Mouse (Mus musculus) myocyte (in vitro differentiated cells): ENCODE results near the gene Rims1. TPM values are rescaled to one million over a fixed set of nuclear protein-coding genes. Genes with fewer than 3 reads are reported as not detected.

Experiments
- H3K27me3 ChIP-seq: one replicate; pipeline ENCODE4 v1.6.1; 2011; ENCODE audit not compliant: control insufficient read depth, insufficient read depth, insufficient read length
- H3K36me3 ChIP-seq: one replicate; pipeline ENCODE4 v1.6.1; 2011; ENCODE audit not compliant: control insufficient read depth, insufficient read depth
- H3K4me2 ChIP-seq: one replicate; pipeline ENCODE4 v1.6.1; 2011; ENCODE audit warnings: low read depth, control low read depth
- H3K4me3 ChIP-seq: one replicate; pipeline ENCODE4 v1.5.1; 2011; ENCODE audit warnings: mild to moderate bottlenecking, control low read depth, moderate library complexity
- H3K79me2 ChIP-seq: one replicate; pipeline ENCODE4 v1.6.1; 2011; ENCODE audit not compliant: control insufficient read depth, insufficient read depth
- H3ac ChIP-seq: one replicate; pipeline ENCODE4 v1.6.1; 2011; ENCODE audit not compliant: control insufficient read depth, insufficient read length
- CEBPB ChIP-seq: IDR thresholded peaks from 2 replicates; pipeline ENCODE4 v1.6.1; 2011; ENCODE audit warnings: mild to moderate bottlenecking, moderate library complexity; ENCODE audit not compliant: poor library complexity, insufficient read depth, severe bottlenecking
- E2F4 ChIP-seq: IDR thresholded peaks from one replicate; pipeline ENCODE4 v1.6.1; 2011; ENCODE audit warnings: mild to moderate bottlenecking, control low read depth, moderate library complexity; ENCODE audit not compliant: insufficient read depth
- MAX ChIP-seq: IDR thresholded peaks from one replicate; pipeline ENCODE4 v1.6.1; 2011; ENCODE audit warnings: low read depth, mild to moderate bottlenecking, control low read depth
- MYOD1 ChIP-seq, 3 experiments: IDR thresholded peaks; one replicate each; pipeline ENCODE4 v1.6.1; 2011; ENCODE audit warnings: control low read depth in 2 of 3, low read depth in 2 of 3, mild to moderate bottlenecking in 2 of 3, moderate library complexity in 1 of 3; ENCODE audit not compliant: insufficient read length in 2 of 3, control insufficient read depth in 1 of 3
- MYOG ChIP-seq, 3 experiments: IDR thresholded peaks; one replicate each; pipeline ENCODE4 v1.6.1; 2011; ENCODE audit warnings: control low read depth in 2 of 3, low read depth in 2 of 3, mild to moderate bottlenecking in 2 of 3; ENCODE audit not compliant: insufficient read length in 2 of 3, control insufficient read depth in 1 of 3, insufficient read depth in 1 of 3
- POLR2A ChIP-seq: IDR thresholded peaks from one replicate; pipeline ENCODE4 v1.6.1; 2011; ENCODE audit warnings: low read depth, mild to moderate bottlenecking, control low read depth, moderate library complexity; ENCODE audit not compliant: insufficient read length
- POLR2AphosphoS2 ChIP-seq: IDR thresholded peaks from one replicate; pipeline ENCODE4 v1.6.1; 2011; ENCODE audit warnings: low read depth, control low read depth; ENCODE audit not compliant: insufficient read length
- REST ChIP-seq: IDR thresholded peaks from one replicate; pipeline ENCODE4 v1.6.1; 2011; ENCODE audit warnings: mild to moderate bottlenecking, control low read depth, moderate library complexity; ENCODE audit not compliant: insufficient read depth, insufficient read length
- SRF ChIP-seq: IDR thresholded peaks from one replicate; pipeline ENCODE4 v1.6.1; 2011; ENCODE audit warnings: low read depth; ENCODE audit not compliant: control insufficient read depth, insufficient read length
- TCF12 ChIP-seq: IDR thresholded peaks from one replicate; pipeline ENCODE4 v1.6.1; 2011; ENCODE audit warnings: mild to moderate bottlenecking, control low read depth; ENCODE audit not compliant: poor library complexity, insufficient read depth, severe bottlenecking
- TCF3 ChIP-seq: IDR thresholded peaks from one replicate; pipeline ENCODE4 v1.6.1; 2011; ENCODE audit warnings: low read depth, control low read depth; ENCODE audit not compliant: insufficient read length
- USF1 ChIP-seq: IDR thresholded peaks from one replicate; pipeline ENCODE4 v1.6.1; 2011; ENCODE audit warnings: low read depth, mild to moderate bottlenecking, control low read depth, moderate library complexity
- polyA plus RNA-seq: library from polyadenylated mRNA; unstranded; fragments of >200 nt; fragmentation: generic; extraction: Trizol; gene quantifications from one replicate; pipeline ENCODE4 v1.2.1, GENCODE M21; 2012; ENCODE audit warnings: missing spikeins

Rims1 gene
- polyA plus RNA-seq, 1 experiment, result not detected

DNA sequence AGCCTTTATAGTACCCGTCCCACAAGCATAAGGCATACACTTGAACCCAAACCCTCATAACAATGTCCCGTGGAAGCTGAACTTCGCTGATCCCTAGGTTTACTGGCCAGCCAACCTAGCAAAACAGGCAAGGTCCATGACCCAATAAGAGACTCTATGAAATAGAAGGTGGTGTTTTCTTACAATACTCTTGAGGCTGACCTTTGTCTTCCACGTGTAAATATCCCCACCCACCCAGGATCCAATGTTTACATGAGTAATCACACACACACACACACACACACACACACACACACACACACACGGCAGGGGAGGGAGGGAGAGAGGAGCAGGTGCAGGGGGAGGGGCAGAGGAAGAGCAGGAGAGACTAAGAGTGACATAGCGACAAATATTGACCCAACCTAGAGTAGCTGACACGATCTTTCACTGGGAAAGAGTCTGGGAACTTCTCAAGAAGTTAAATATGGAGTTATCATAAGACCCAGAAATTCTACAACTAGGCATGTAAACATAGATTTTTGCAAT is 217.9 kb downstream of the Rims1 start:
- Histone ChIP-seq H3K79me2 (no peaks in the 10 kb centered on the region), H3K36me3 (no peaks in the 10 kb centered on the region), H3ac (no peak overlapping the region), H3K27me3 (no peaks in the 10 kb centered on the region), H3K4me2 (no peak overlapping the region), H3K4me3 (no peak overlapping the region)
- TF ChIP-seq E2F4 (no peak), REST (no peak), TCF3 (no peak), USF1 (no peak), MAX (no peak), POLR2A (no peak), SRF (no peak), POLR2AphosphoS2 (no peak), TCF12 (no peak), MYOD1 (IDR thresholded peaks at IDR 0.05; ENCODE audit: control insufficient read depth in 1 of 3, insufficient read length in 2 of 3, low read depth in 2 of 3) (no peak), MYOG (IDR thresholded peaks at IDR 0.05; ENCODE audit: control insufficient read depth in 1 of 3, insufficient read depth in 1 of 3, insufficient read length in 2 of 3, low read depth in 2 of 3) (no peak), CEBPB (no peak)

DNA sequence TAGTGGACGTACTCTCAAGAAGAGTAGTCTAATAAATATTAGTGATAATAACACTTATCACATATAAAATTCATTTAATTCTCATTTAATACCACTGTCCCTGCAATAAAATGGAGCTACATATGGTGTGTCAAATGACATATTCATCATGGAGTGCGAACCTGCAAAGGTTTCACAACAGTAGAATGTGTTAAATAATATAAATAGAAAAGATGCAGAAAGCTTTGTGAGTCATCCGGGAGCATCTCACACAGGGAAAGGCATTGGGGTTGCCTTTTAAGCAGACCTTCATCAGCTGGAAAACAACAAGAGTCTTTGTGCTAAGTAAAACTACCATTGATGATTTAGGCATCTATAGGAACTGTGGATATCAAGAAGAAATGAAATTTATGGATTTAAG is 220.2 kb downstream of the Rims1 start:
- H3K4me2 ChIP-seq, result no peak overlapping the region
- H3K36me3 ChIP-seq, result no peaks in the 10 kb centered on the region
- no peak for TF ChIP-seq MYOD1 (IDR thresholded peaks at IDR 0.05; ENCODE audit: control insufficient read depth in 1 of 3, insufficient read length in 2 of 3, low read depth in 2 of 3)
- TF ChIP-seq POLR2A, result no peak
- no peak for TF ChIP-seq TCF12
- no peak for TF ChIP-seq TCF3
- TF ChIP-seq CEBPB, result no peak
- no peak for TF ChIP-seq REST
- no peak for TF ChIP-seq E2F4
- no peak for TF ChIP-seq USF1
- no peak for TF ChIP-seq MAX
- TF ChIP-seq SRF, result no peak
- TF ChIP-seq POLR2AphosphoS2, result no peak
- no peak for TF ChIP-seq MYOG (IDR thresholded peaks at IDR 0.05; ENCODE audit: control insufficient read depth in 1 of 3, insufficient read depth in 1 of 3, insufficient read length in 2 of 3, low read depth in 2 of 3)
- no peak overlapping the region for H3K4me3 ChIP-seq
- H3K27me3 ChIP-seq, result no peaks in the 10 kb centered on the region
- H3ac ChIP-seq, result no peak overlapping the region
- no peaks in the 10 kb centered on the region for H3K79me2 ChIP-seq

DNA sequence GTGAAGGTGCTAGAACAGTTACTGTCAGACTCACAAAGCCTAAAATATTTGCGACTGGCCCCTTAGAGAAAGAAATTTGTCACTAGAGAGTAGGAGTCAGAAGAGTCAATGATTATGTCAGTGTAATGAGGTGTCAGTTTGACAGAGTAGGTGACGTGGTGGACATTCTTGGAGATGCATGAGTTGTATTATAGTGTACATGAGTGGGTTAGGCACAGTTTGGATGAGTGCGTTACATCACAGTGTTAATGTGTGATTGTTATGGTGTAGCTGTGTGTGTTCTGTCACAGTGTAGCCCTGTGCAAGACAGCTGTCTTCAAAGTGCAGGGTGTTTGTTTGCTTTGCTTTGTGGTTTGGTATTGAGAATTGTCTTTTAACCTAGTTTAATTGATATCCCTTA is 226.3 kb downstream of the Rims1 start:
- TF ChIP-seq POLR2A (no peak), MYOG (IDR thresholded peaks at IDR 0.05; ENCODE audit: control insufficient read depth in 1 of 3, insufficient read depth in 1 of 3, insufficient read length in 2 of 3, low read depth in 2 of 3) (no peak), REST (no peak), CEBPB (no peak), E2F4 (no peak), POLR2AphosphoS2 (no peak), USF1 (no peak), TCF12 (no peak)
- Histone ChIP-seq H3K27me3 (no peaks in the 10 kb centered on the region), H3K79me2 (no peaks in the 10 kb centered on the region), H3K36me3 (no peaks in the 10 kb centered on the region), H3K4me3 (no peak overlapping the region), H3K4me2 (no peak overlapping the region), H3ac (no peak overlapping the region)

DNA sequence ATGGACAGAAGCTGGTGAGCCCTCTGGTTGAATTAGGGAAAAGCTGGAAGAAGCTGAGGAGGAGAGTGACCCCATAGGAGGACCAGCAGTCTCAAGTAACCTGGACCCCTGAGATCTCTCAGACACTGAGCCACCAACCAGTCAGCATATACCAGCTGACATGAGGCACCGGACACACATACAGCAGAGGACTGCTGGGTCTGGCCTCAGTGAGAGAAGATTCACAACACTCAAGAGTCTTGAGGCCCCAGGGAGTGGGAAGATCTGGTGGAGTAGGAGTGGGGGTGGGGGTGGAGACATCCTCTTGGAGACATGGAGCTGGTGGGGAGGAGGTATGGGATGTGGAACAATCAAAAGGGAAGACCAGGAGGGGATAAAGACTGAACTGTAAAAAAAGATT is 233.1 kb downstream of the Rims1 start:
- Histone ChIP-seq H3K79me2 (no peaks in the 10 kb centered on the region), H3K4me2 (no peak overlapping the region), H3K36me3 (no peaks in the 10 kb centered on the region), H3ac (no peak overlapping the region), H3K4me3 (no peak overlapping the region), H3K27me3 (no peaks in the 10 kb centered on the region)
- TF ChIP-seq SRF (no peak), TCF12 (no peak), USF1 (no peak), POLR2A (no peak), MAX (no peak), CEBPB (no peak), TCF3 (no peak)

DNA sequence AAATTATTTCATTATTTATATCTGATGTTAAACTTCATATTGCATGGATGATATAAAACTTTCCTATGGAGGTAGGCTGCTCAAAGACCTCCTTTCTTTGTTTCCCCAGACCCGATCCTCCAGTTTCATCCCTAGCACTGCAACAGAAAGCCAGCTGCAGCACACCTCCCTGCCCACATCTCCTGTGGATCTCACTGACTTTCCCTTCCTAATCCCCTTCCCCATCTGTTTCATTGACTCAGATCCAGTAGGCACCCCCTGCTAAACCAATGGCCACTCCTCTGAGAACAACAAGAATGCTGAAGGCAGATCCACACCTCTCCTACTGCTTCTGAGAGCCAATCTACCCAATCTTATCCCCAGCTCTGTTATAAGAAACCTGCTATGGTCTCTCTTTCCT is 259.5 kb downstream of the Rims1 start:
- no peaks in the 10 kb centered on the region for H3K79me2 ChIP-seq
- H3K36me3 ChIP-seq, result no peaks in the 10 kb centered on the region
- H3ac ChIP-seq, result no peak overlapping the region
- H3K4me3 ChIP-seq, result no peak overlapping the region
- TF ChIP-seq SRF (no peak), MAX (no peak), POLR2A (no peak), USF1 (no peak)
- H3K4me2 ChIP-seq, result no peak overlapping the region
- H3K27me3 ChIP-seq, result no peaks in the 10 kb centered on the region
